Mouse (Mus musculus): ENCODE results near the gene Myh14.

GRCm38 (mm10) chr7:44706322-44706721 lies 35.7 kb upstream of the Myh14 start:
- TF ChIP-seq CTCF (IDR thresholded peaks at IDR 0.05; ENCODE audit: low read depth) = 0 out of 2 replicates have a peak, but pooled peaks have one; percentile 4
- TF ChIP-seq EP300 (optimal IDR thresholded peaks at IDR 0.05) = no peak
